Mouse (Mus musculus) adrenal gland, adult (tissue): ENCODE measurements at regions not wholly inside any gene's neighbourhood (a gene's known extent, or its start where the extent isn't known, plus 50 kb on each side); places are given as distances from the start of the nearest gene placed in this dataset.
"Not testable (repeated sequence)": the region's sequence is repeated elsewhere in the genome, so short reads cannot be mapped to it uniquely, and the experiment has no call there.

Experiments
- DNase-seq, 2 experiments: peaks; one replicate each; pipeline ENCODE4 v3.0.0; 2022 to 2023; ENCODE audit warnings: low spot score in 1 of 2; ENCODE audit not compliant: inconsistent age in 2 of 2

GRCm38 (mm10) chr6:37745393-37746100, 125.1 kb upstream of the Trim24 start:
- DNase-seq, result peak; percentile 28 to 62

- DNase-seq, result not testable (repeated sequence)
Observed at GRCm38 (mm10) chr6:37747793-37748192, 122.8 kb upstream of the Trim24 start.

GRCm38 (mm10) chr6:37748296-37748980, 122.2 kb upstream of the Trim24 start:
- no peak for DNase-seq

GRCm38 (mm10) chr6:37749016-37749415, 121.6 kb upstream of the Trim24 start:
- DNase-seq, result no peak

DNA sequence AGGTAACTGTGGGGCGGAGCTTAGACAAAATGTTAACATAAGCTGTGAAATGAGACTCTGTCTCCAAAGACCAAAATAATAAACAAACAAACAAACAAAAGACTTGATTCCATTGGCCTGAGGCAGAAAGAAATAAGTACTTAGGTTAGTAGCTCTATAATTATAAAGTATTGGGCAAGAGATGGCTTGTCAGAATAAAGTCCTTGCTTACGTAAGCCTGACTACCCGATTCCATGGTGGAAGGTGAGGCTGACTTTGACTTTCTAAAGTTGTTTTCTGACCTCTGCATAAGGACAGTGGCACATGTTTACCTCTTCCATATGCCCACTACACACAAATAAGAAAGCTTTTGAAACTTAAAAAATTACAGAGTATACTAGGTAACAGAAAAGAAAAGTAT, 120.3 kb upstream of the Trim24 start:
- DNase-seq, result no peak

DNA sequence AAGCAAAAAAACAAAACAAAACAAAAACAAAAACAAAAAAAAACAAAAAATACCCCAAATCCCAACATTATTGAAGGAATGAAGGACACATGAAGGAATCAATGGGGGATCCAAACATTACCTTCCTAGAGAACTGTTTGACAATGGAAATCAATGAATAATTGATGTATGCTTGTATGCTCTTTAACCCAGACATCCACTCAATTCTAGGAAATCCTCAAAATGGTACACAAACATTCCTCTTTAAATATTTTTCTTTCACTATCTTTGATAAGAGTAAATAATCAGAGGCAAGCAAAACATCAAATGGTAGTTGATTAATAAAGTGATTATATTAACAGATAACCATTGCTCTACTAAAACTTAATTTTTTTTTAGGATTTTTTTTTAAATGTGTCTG, 118.9 kb upstream of the Trim24 start:
- DNase-seq, result no peak

DNA sequence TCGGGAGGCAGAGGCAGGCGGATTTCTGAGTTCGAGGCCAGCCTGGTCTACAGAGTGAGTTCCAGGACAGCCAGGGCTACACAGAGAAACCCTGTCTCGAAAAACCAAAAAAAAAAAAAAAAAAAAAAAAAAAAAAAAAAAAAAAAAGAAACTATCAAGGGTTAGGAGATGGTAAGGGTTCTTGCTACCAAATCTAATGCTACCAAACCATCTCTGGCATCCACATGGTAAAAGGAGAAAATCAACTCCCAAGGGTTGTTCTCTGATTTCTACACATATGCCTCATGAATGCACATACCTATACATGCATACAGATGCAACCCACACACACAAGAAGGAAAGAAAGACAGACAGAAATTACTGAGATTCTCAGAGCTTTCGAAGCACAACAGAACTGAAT, 109.6 kb upstream of the Trim24 start:
- DNase-seq, result not testable (repeated sequence)

DNA sequence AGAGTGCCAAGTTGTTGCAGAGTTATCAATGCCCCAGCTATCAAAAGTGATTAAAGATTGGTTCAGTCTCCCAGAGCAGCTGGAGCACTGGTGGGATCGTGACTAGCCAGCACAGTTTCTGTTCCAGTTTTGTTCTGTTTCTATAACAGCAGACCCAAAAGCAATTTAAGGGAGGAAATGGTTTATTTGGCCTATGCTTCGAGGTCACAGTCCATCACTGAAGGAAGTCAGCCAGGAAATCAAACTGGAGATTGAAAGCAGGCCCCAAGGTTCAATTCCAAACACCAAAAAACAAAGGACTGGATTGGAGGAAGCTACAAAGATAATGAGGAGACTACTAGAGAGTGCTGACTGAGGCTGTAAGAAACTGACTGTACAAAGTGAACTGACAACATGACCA, 107.6 kb upstream of the Trim24 start:
- no peak for DNase-seq

GRCm38 (mm10) chr6:37767690-37768089, 102.9 kb upstream of the Trim24 start:
- DNase-seq, result no peak

- DNase-seq, result no peak
Observed at GRCm38 (mm10) chr6:37773294-37773693, 97.3 kb upstream of the Trim24 start.

GRCm38 (mm10) chr6:37775151-37775550, 95.5 kb upstream of the Trim24 start:
- no peak for DNase-seq

GRCm38 (mm10) chr6:37779893-37780292, 90.7 kb upstream of the Trim24 start:
- DNase-seq, result peak; percentile 56 to 79

GRCm38 (mm10) chr6:37781894-37782293, 88.7 kb upstream of the Trim24 start:
- no peak for DNase-seq

GRCm38 (mm10) chr6:37785280-37785679, 85.3 kb upstream of the Trim24 start:
- DNase-seq, result not testable (repeated sequence)

- DNase-seq, result no peak
Observed at GRCm38 (mm10) chr6:37785741-37786140, 84.9 kb upstream of the Trim24 start.

DNA sequence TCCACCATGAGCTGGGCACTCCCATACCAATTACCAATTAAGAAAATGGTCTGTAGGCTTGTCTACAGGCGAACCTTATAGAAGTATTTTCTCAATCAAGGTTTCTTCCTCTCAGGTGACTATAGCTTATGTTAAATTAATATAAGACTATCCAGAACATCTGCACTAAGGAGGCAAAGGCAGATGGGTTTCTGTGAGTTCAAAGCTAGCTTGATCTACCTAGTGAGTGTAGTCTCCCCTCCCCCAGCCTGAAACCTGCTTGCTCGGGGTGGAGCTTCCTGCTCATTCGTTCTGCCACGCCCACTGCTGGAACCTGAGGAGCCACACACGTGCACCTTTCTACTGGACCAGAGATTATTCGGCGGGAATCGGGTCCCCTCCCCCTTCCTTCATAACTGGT, 82.8 kb upstream of the Trim24 start:
- DNase-seq, result not testable (repeated sequence)

GRCm38 (mm10) chr6:37790878-37791277, 79.7 kb upstream of the Trim24 start:
- no peak for DNase-seq

GRCm38 (mm10) chr6:37794211-37794610, 76.4 kb upstream of the Trim24 start:
- peak; percentile 43 to 86 for DNase-seq

GRCm38 (mm10) chr6:37795001-37795400, 75.6 kb upstream of the Trim24 start:
- DNase-seq, result no peak

DNA sequence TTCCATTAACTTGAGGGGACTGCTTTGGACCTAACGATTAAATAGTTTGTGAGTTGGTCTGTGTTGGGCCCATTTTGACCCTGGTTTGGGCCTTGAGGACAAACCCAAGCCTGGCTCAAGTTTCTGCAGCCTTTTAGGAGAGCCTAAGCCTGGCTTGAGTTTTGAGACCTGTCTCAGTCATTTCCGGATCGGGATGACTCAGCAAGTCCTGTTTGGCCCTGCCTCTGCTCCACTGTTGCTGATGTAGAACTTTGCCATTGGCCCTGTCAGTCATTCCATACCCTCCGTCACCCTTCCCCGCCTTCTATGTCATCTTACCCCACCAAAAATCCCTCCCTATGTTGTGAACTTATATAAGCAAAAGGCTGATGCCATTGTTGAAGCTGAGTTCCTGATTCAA, 67.4 kb upstream of the Trim24 start:
- DNase-seq, result no peak

GRCm38 (mm10) chr6:37805896-37806295, 64.7 kb upstream of the Trim24 start:
- not testable (repeated sequence) for DNase-seq

GRCm38 (mm10) chr6:37806529-37807191, 64.0 kb upstream of the Trim24 start:
- not testable (repeated sequence) for DNase-seq
